Mouse (Mus musculus) spleen, postnatal 4 days (tissue): ENCODE measurements around the gene Cd209e.
"Not testable (repeated sequence)": the region's sequence is repeated elsewhere in the genome, so short reads cannot be mapped to it uniquely, and the experiment has no call there.

Experiments
- DNase-seq, 2 experiments: peaks; one replicate each; pipeline ENCODE4 v3.0.0; 2022; ENCODE audit warnings: low spot score in 2 of 2

Gene Cd209e

GRCm38 (mm10) chr8:3854209-3854608 is at the start of gene Cd209e:
Gene Cd209e (minus strand): TSS chr8:3854309.
- DNase-seq: no peak

DNA sequence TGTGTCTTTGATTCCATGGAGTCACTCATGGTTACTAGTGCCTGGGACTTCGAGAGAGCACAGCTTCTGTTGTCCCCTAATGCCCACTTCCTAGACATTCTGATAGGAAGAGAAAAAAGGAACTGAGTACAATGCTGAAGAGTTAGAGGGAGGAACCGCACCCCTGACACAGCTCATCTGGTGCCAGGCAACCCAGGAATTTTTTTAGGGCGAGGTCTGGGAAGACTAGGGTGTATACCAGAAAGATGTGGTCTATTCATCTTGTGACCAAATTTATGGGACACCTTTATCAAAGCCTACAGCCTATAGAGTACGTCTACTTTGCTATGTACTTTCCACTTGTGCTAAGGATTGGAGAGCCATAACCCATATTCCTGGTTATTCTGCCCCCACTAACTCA is 24.3 kb upstream of the Cd209e start, which contains the start of gene Cd209d:
Cd209d (minus strand) TSS at position 101 of the 400 bp plus-strand sequence.
- no peak for DNase-seq

DNA sequence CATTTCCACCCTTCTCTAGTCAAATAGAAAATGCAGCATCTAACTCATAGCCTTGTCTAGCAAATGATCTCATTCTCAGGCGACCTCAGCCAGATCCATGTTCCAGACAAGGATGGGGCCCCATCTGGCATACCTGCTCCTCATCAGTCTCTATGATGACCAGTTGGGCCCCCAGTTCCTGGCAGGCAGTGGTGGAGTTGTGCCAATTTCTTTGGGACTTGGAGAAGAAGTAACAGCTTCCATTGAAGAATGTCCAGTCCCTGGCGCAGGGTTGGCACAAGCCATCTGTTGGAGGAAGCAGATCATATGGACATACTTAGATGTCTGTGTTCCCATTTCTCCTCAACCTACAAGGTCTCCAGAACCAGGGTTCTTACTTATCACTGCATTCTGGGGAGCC is 22.0 kb upstream of the Cd209e start:
- no peak for DNase-seq

- not testable (repeated sequence) for DNase-seq
Observed at GRCm38 (mm10) chr8:3862736-3863135, 8.6 kb upstream of the Cd209e start.

GRCm38 (mm10) chr8:3803091-3803490 is 51.0 kb downstream of the Cd209e start:
- peak; percentile 35 to 63 for DNase-seq
